Mouse (Mus musculus) central nervous system, embryonic 18 days (tissue): ENCODE results near the gene Kcnmb3. TPM values are rescaled to one million over a fixed set of nuclear protein-coding genes. Genes with fewer than 3 reads are reported as not detected.

Experiments used
- polyA plus RNA-seq: library from polyadenylated mRNA; depleted of rRNA; stranded (reverse); fragments of >200 nt; gene quantifications from 2 replicates; pipeline ENCODE4 v1.2.3, GENCODE M21; 2012; rRNA removed

The Kcnmb3 gene
- 0.05 TPM in 1 of 2 replicates, not detected in the other for polyA plus RNA-seq

GRCm38 (mm10) chr3:32492097-32493090, at the start of gene Kcnmb3:
TSS of gene Kcnmb3 (minus strand) at chr3:32492231.

DNA sequence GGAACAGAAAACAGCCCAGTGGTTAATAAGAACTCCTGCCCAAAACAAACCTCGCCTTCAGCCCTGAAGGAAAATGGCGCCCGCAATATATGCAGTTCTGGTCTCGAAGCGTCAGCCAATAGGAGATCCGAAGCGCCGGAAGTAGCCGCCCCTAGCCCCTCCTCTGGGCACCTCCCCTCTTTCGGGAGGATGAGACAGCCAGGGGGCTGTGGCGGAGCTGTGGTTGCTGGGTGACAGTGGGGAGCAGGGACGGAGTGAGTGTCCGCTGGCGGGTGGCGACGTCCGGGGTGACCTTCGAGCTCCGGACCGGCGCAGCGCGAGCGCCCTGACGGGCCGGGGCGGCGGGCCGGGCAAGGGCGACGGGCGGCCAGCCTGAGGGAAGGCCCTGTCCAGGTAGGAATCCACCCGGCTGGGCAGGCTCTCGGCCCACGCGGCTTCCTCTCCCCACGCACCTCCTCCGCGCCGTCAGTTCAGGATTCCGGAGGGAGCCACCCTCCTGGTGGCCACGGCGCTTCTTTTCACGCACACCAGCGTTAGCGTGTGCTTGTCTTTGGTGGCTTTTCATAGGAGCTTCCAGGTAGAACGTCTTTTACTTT, 37.4 kb upstream of the Kcnmb3 start, which contains the start of gene Mfn1:
Gene Mfn1, plus strand, starts transcription at position 163 of the 596 bp plus-strand sequence.

GRCm38 (mm10) chr3:32509496-32510374, 17.7 kb upstream of the Kcnmb3 start, which contains the start of gene Zfp639:
TSS of gene Zfp639 (plus strand) at chr3:32510259.

Other genes starting within 250 kb of the Kcnmb3 start
- 13.8 and 13.9 TPM in 2 replicates for gene Zmat3, start 126.2 kb downstream of the Kcnmb3 start, polyA plus RNA-seq
- gene Pik3ca, start 94.6 kb downstream of the Kcnmb3 start, polyA plus RNA-seq: 21.7 and 23.7 TPM in 2 replicates
- 58.6 and 64.5 TPM in 2 replicates for gene Zfp639, start 18.0 kb upstream of the Kcnmb3 start, polyA plus RNA-seq
- 87.9 and 98.8 TPM in 2 replicates for gene Mfn1, start 37.2 kb upstream of the Kcnmb3 start, polyA plus RNA-seq
- 103 and 112 TPM in 2 replicates for gene Gnb4, start 124.4 kb upstream of the Kcnmb3 start, polyA plus RNA-seq
- 32.1 and 32.6 TPM in 2 replicates for gene Actl6a, start 214.1 kb upstream of the Kcnmb3 start, polyA plus RNA-seq
- 236 and 278 TPM in 2 replicates for gene Ndufb5, start 244.8 kb upstream of the Kcnmb3 start, polyA plus RNA-seq
- gene Mrpl47, start 245.4 kb upstream of the Kcnmb3 start, polyA plus RNA-seq: 15.3 and 17.6 TPM in 2 replicates